Mouse (Mus musculus): ENCODE measurements at regions not wholly inside any gene's neighbourhood (a gene's known extent, or its start where the extent isn't known, plus 50 kb on each side); places are given as distances from the start of the nearest gene placed in this dataset.
"Not testable (repeated sequence)": the region's sequence is repeated elsewhere in the genome, so short reads cannot be mapped to it uniquely, and the experiment has no call there.

DNA sequence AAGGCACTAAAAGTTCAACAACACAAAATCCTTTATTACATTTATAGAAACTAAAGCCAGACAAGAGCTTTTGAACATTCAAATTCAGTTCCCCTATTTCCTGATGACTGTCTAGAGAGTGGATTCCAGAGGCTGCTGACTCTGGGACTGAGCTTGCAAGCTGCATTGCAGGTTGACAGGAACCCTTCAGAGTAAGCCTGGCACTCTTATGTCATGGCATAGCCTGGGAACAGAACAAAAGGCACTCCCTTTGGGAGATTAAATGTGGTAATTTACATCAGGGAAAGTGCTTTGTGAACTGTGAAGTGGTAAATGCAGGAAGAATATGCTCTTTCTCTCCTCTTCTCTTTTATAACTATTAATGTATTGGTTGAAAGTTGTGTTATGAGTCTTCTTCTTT is 847.3 kb downstream of the Bcl11a start:
- no peak for DNase-seq (ENCODE audit: low spot score in 2 of 2)
- intact Hi-C loops (cut with DNase I), result no loop called here

DNA sequence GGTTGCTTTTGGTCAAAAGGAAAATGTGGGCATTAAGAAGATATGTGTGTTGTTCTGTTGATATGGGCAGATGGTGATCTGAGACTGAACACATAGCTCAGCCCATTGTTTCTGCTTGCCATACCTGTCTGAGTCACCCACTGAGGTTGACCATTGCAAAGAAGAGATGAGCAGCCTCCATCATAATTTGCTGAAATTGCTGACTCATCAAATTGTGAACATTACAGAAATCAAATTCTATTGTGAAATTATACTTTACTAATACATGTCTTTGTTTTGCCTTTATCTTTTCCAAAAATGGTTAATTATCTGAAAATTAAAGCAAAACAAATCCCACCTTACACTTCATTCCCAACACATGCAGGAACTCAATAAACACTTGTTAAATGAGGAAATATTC is 865.8 kb downstream of the Bcl11a start:
- DNase-seq (ENCODE audit: low spot score in 2 of 2), result no peak
- intact Hi-C loops (cut with DNase I), result no loop called here

DNA sequence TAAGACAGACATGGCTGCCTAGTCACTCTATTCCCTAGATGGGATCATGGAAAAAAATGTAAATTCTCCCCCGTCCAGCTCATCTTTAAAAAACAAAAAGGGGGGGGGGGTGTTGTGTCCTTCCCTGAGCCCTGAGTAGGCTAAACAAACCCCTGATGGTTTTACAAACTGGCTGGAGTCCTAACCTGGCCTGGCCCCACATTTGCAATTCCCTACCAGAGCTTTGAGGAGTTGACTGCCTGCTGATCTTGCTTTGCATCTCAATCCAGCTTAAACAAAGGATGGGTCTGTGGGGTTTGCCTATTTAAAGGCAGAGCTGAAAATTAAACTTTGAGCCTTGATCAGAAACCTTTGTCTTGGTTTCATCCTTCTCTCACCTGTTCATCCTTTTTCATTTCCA is 873.3 kb downstream of the Bcl11a start:
- intact Hi-C loops (cut with DNase I), result no loop called here
- DNase-seq (ENCODE audit: low spot score in 2 of 2), result no peak

DNA sequence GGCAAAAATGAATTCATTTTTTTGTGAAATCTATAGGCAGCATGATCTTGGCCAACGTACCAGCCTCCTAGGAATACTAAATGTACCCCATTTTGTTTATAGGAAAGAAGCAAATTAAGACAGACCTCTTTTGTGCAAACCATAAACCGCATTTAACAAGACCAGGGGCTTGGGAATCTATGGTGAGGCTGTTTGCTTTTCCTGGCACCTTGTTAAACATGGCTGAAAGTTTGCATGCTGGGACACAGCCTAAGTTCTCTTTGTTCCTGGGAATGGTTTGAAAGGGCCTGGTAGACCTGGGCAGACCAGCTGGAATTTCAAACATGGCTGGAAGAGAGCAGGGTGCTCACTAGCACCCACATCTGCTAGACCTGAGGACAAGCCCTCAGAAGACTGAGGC is 894.5 kb downstream of the Bcl11a start:
- intact Hi-C loops (cut with DNase I), result no loop called here
- DNase-seq (ENCODE audit: low spot score in 2 of 2), result no peak

DNA sequence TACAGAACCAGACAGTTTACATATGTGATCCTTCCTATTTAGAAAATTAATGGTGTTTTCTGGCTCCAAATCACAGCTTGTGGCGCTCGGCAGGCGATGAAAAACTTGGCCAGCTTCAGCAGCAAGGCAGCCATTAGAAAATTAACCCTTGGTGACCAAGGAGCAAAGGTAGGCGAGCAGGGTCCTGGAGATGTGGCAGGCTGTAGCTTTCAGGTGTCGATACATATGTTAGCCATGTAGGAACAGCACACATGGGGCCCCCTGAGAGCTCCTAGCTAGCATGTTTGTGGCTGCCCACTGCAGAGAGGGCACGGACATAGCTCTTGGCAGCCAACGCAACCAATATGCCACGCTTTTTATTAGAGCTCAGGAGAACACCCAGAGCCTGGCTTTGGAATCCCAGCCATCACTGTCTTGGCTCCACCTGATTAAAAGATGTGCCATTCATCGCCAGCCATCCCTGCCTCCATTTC is 902.4 kb downstream of the Bcl11a start:
- intact Hi-C loops (cut with DNase I), result no loop called here
- DNase-seq (ENCODE audit: low spot score in 2 of 2), result no peak

DNA sequence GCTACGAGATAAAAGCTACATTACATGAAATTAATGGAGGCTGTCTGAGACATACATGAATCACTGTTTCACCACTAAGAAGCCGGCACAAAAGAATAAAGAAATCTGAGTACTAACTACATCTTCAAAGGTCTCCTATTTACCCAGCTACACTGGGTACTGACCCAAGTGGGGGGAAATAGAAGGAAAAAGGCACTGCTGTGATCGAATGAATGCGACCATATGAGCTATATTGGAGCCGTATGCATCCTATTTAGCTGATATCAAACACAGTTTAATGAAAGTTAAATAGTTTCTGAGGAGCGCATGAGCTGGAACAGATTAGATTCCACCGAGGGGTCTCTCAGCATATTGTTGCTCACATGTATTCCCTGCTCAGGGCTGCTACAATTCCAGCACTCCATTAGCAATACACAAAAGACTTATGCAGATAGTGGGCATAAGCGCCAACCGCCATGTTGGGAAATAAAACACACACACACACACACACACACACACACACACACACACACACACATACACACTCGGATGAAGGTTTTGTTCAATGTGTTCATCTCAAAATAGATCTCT is 905.3 kb downstream of the Bcl11a start:
- DNase-seq (ENCODE audit: low spot score in 2 of 2), result no peak
- intact Hi-C loops (cut with DNase I), result no loop called here

DNA sequence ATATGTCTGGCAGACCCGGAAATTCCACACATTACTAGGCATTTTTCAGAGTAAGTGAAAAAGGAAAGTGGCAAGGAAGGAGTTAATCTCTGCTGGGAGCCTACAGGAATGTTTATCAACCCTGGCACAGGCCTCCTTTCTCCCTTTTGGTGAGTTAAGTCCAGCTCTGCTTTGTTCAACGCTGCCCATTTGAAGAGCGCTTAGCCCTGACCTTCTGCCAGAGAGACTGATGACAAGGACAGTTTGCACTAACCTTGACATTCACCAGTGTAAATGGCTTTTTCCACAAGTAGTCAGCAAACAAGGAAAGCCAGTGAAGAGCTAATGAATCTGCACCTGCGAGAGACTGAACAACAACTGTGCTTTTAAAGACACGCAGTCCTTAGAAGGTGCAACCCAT is 927.6 kb downstream of the Bcl11a start:
- DNase-seq (ENCODE audit: low spot score in 2 of 2), result no peak
- intact Hi-C loops (cut with DNase I), result no loop called here

DNA sequence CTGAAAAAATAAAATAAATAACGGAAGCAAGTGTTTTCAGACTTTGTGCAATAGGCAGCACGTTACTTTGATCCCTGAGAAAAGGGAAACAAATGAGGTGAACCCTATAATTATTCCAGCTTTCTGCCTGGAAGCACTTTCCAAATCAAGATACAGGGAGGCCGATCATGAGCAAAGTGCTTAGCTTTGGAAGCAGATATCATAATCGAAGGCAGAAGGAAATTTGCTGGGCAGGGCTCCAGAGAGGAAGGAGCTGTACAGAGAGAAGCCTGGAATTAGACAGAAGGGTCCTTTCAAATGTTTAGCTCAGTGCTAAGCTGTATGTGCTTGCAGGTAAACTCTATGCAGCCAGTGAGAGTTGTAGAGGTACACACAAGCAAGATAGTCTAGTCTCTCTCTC is 948.9 kb downstream of the Bcl11a start:
- no peak for DNase-seq (ENCODE audit: low spot score in 2 of 2)
- intact Hi-C loops (cut with DNase I), result no loop called here

DNA sequence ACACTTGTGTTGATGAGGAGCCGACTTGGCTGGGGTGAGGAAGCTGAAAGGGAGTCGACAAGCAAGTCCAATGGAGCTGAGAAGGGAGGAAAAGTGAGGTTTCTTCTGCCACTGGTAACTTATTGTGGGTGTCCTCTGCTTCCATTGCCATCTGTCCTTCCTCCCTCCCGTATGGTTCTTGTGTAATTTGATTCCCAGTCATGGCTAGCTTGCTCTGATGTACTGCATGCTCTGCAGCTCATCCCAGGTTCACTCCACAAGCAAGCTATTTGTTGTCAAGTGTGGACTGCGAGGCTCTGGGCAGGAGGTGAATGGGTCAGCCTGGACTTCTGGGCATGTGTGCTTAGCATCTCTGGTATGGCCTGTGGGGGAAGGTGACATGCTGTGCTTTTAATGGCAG is 963.1 kb downstream of the Bcl11a start:
- DNase-seq (ENCODE audit: low spot score in 2 of 2), result peak; percentile 29
- intact Hi-C loops (cut with DNase I), result no loop called here

DNA sequence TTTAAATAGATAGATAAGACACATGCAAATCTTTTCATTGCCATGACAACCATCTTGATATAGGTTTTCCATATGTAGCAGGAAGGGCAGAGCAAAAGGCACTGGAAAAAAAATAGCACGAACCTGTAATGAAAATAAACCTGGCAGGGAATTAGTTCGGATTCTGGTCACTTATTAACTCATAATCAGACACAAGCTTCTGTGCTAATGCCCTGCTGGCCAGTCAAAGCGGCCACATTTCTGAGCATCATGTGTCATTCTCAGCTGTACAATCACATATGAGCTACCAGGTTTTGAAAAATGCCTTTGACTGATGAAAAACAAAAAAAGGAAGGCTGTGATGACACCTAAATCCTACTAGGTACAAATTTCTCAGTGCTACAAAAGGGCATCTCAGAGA is 964.9 kb downstream of the Bcl11a start:
- intact Hi-C loops (cut with DNase I), result no loop called here
- no peak for DNase-seq (ENCODE audit: low spot score in 2 of 2)

DNA sequence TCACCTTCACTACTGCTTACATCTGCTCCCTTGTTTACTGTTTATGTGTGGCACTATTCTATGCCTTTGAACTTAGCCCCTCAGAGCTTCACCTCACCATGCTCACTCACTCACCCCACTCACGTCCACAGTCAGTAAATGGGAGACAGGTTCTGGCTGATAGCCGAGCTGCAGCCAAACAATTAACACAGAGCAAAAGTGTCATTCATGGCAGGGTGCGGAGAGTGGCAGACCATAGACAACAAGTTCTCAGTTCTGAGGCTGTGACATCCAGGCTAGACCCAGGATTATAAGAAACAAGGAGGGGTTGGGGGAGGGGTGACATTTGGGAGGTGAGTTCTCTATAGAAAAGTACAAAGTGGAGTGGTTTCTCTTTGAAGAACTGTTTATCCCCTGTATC is 967.5 kb downstream of the Bcl11a start:
- intact Hi-C loops (cut with DNase I), result no loop called here
- DNase-seq (ENCODE audit: low spot score in 2 of 2), result no peak

DNA sequence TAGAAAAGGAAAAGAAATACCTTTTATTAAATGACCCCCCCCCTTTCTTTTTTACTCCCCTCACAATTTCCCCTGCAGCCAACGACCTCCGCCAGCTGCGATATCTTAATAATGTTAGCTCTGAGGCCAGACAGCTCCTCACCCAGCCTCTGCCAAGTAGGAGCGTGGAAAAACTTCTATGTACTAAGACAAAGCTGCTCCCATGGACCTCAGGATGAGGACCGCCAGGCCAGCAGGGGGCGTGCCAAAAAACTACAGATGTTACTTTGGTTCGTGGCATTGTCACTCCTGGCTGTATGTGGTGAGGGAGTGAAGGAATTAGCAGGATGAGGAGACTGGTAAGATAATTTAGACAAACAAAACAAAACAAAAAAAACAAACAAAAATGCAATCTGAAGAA is 968.1 kb downstream of the Bcl11a start:
- DNase-seq (ENCODE audit: low spot score in 2 of 2), result no peak
- intact Hi-C loops (cut with DNase I), result no loop called here

DNA sequence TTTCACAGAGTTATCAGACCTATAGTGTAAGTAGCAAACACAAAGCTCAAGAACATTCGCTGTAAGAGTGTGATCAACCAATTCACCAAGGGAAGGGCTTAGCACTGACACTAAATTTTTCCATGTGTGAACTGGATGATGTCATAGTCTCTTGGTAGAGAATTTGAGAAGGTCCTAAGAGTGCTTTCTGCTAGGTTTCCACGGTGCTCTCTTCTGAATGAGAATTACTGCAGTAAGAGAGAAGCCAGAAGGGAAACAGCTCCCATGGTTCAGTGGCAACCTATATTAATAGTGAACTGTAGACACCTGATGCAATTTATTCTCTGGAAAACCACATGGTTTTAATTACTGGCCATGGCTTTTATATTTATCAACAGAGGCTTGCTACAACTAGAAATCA is 977.8 kb downstream of the Bcl11a start:
- no peak for DNase-seq (ENCODE audit: low spot score in 2 of 2)
- intact Hi-C loops (cut with DNase I), result no loop called here

DNA sequence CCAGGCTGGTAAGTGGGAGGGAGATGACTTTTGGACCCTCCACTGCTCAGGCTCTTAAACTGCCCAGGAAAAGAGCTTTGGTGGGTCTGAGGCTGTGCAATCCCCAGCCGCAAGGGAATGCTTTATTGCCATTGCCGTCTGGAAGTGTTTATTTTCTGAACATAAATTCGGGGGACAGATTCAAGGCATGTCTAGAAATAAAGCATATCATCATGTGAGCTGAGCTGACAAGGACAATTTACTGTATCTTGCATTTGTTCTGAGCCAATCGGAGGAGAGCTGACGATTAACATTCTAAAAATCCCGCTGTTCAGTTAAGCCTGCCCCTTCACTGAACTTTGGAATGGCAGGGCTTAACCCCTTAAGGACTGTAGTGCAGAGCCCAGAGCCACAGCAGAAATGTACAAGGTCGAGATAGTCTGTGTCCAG is 979.3 kb downstream of the Bcl11a start:
- DNase-seq (ENCODE audit: low spot score in 2 of 2), result no peak
- intact Hi-C loops (cut with DNase I), result no loop called here

DNA sequence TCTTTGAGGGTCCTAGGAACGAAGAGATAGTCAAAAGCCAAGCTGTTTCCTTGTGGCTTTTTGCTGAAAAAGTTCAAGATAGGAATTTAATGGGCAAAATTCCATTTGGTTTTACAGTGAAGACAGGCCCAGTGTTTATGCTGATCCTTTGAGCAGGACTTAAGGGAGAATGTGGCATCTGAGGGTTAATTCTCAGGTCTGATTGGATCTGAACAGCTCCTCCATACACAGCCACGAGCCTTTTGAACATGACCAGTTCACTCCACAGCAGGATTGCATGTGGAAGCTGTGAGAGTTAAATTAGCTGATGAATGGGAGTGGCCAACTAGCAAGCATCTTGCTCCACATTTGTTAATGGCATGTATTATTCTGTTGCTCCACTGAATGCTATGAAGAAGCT is 979.7 kb downstream of the Bcl11a start:
- intact Hi-C loops (cut with DNase I), result no loop called here
- DNase-seq (ENCODE audit: low spot score in 2 of 2), result no peak

DNA sequence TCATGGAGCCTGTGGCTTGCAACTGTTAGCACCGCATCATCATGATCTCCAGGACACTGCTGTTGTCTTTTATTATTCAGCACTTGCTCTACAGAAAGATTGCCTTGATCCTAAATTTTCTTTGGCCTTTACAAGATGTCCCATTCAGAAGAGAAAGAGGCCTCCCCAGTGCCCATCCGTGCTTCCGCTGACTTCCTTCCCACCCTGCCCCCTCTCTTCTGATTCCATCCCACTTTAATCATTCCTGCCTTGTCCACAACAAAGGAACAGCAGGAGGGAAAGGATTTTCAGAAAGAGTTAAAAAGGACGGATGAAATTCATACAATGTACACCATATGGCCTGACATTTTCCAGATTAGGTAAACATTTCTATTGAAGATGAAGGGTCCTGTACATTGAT is 985.2 kb downstream of the Bcl11a start:
- DNase-seq (ENCODE audit: low spot score in 2 of 2), result no peak
- intact Hi-C loops (cut with DNase I), result no loop called here

DNA sequence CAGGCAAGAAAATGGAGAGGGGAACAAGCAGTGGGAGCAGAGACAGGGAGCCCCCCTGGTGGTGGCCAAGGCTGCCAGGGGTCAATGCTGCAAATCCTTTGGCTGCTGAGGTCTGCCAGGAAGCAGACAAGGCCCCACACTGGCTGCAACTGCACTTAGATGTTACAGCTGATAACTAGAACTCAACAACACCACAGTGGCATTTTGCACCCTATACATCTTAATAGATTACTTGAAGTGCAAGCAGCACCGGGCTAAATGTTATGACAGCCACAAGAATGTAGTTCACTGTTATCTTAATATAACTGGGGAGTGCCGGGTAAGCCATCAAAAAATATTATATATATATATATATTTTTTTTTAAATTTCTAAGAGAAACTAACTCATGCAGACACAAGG is 986.1 kb downstream of the Bcl11a start:
- DNase-seq (ENCODE audit: low spot score in 2 of 2), result no peak
- intact Hi-C loops (cut with DNase I), result no loop called here

DNA sequence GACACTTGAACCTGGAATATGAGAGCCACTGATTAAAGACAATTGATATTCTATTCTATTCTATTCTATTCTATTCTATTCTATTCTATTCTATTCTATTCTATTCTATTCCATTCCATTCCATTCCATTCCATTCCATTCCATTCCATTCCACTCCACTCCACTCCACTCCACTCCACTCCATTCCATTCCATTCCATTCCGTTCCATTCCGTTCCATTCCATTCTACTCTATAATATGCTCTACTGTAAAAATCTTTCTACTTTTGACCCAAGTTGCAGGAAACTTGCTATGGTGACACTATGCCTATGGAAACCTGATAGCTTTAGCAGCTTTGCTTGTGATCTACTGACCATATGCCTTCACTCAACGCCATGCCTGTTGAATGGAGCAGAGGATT is 1022.1 kb downstream of the Bcl11a start:
- intact Hi-C loops (cut with DNase I), result not testable (repeated sequence)

DNA sequence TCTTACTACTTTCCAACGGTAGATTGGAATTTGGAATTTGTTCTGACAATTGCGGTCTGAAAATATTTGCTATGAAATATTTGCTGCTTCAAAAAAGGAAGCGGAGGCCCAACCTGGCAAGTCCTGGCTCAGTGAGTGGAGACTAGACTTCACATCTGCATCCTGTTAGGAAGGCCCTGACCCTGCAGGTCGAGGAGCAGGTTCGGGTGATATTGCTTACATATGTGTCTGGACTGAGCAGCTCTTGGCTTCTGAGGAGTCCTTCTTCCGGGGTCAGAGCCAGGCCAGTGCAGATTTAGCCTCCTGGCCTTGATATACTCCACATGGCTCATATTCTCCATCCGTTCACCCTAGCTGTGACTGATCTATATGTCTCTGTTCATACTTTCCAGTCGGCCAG is 1026.6 kb downstream of the Bcl11a start:
- intact Hi-C loops (cut with DNase I), result no loop called here
- DNase-seq (ENCODE audit: low spot score in 2 of 2), result no peak

More for the DNA sequence above, 1022.1 kb downstream of the Bcl11a start:
- not testable (repeated sequence) for DNase-seq (ENCODE audit: low spot score in 2 of 2)

DNA sequence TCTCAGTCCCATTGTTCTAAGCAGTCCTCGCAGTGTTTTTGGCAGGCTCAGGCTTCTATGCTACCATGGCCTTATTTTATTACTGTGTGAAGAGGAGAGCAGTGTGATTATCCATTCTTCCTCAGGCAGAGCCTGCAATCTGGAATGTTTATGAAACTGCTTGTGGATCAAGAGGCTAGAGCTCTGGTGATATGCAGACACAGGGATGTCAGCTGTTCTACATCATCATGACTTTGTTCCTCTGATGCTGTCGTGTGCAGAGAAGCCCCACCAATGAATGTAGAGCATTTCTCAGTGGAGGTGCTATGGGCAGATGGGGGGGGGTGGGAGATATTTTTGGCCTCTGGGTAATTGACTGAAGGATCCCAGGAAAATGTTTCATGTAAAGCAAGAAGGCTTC is 1046.6 kb downstream of the Bcl11a start:
- intact Hi-C loops (cut with DNase I), result no loop called here

DNA sequence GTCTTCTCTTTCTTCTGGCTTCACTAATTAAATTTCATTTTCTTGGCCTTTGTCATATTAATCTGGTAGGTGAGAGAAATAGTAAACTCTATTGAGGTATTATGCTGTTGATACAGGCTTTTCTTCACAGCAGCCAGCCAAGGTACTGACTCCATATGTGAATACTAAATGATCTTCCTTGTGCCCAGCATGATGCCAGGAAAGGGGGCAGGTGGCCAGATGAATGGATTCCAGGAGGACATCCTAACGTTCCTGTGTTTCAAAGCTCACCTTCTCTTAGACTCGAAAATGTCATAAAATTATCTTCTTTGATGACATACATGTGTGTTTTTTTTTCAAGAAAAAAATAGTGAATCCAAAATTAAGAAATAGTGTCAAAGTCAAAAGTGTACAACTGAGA is 1064.4 kb downstream of the Bcl11a start:
- DNase-seq (ENCODE audit: low spot score in 2 of 2), result no peak
- intact Hi-C loops (cut with DNase I), result no loop called here

More for the DNA sequence above, 1046.6 kb downstream of the Bcl11a start:
- no peak for DNase-seq (ENCODE audit: low spot score in 2 of 2)

DNA sequence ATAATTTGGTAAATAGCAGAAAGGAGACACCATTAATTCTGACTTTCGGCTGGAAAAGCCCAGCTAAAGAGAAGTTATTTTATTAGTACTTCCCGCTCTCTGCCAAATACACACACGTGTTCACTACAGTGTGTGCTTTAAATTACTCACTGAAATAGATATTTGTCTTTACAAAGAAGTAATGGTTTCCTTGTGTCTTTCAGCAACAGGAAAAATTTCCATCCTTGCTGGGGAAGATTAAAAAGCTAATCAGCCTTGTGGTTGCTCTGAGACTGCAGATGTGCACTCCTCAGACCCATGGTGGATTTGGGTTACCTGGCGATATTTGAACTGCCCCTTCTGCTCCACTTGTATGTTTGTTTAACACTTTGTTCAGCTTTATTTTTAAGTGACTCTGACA is 1065.0 kb downstream of the Bcl11a start:
- intact Hi-C loops (cut with DNase I), result no loop called here
- no peak for DNase-seq (ENCODE audit: low spot score in 2 of 2)
